Mouse (Mus musculus): ENCODE results near the gene Prkcd. TPM values are rescaled to one million over a fixed set of nuclear protein-coding genes. Genes with fewer than 3 reads are reported as not detected.
"Not testable (repeated sequence)": the region's sequence is repeated elsewhere in the genome, so short reads cannot be mapped to it uniquely, and the experiment has no call there.

The Prkcd gene
- polyA plus RNA-seq, 1 experiment: 36.8 TPM

DNA sequence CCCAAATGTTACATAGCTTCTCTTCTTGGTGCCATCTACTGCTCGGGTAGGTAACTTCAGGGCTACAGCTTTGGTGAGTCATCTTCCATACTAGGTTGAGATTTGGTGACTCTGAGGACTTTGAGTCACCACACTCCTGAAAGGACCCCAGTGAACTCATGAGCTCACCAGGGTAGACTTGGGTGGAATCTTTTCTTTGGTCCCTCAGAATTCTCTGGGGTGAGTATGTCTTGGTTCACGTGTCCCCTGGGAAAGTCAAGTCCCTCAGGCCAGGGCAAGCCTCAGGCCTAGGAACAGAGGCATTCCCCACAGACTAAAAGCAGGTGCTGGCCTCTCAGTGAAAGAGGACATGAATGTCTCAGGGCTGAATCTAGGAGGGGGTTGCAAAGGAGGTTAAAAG lies 41.9 kb downstream of the Prkcd start:
- TF ChIP-seq CTCF (IDR thresholded peaks at IDR 0.05; ENCODE audit: borderline replicate concordance, extremely low read depth, insufficient read depth, insufficient read length) (no peak), POLR2A (IDR thresholded peaks at IDR 0.05; ENCODE audit: borderline replicate concordance, extremely low read depth, insufficient read depth, insufficient read length, poor library complexity, severe bottlenecking) (no peak)
- no peak for DNase-seq (ENCODE audit: low read depth)

DNA sequence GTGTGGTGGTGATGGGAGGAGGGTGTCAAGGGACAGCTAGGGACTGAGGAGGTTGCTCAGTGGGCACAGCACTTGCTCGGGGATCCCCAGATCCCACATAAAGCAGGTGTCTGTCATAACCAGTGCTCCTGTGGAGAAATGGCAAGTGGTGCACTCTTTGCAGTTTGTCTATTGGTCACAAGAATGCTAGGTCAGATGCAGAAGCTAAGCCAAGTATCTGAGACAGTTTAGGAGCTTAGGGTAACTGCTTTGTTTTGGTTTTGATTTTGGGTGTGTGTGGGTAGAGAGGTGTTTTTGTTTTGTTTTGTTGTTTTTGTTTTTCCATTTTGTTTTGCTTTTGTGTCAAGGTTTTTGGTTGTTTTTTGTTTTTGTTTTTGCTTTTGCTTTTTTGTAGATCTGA lies 44.8 kb downstream of the Prkcd start:
- no peak for DNase-seq (ENCODE audit: low read depth)
- TF ChIP-seq POLR2A (IDR thresholded peaks at IDR 0.05; ENCODE audit: borderline replicate concordance, extremely low read depth, insufficient read depth, insufficient read length, poor library complexity, severe bottlenecking): no peak
- TF ChIP-seq CTCF (IDR thresholded peaks at IDR 0.05; ENCODE audit: borderline replicate concordance, extremely low read depth, insufficient read depth, insufficient read length): no peak

DNA sequence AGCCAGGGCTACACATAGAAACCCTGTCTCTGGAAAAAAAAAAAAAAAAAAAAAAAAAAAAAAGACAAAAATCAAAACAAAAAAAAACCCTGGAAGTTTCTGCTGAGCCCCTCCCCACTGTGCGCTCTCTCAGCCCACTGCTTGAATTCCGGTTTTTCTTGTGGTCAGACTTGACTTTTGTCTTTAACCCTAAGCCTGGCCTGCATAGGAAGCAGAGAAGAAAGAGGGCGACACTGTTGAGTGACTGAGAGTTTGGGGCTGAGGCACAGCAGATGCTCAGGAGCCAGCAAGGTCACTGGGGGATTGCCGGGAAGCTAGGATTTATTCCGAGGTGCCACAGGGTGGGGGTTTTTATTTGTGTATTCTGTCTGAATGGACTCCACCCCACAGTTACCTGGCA lies 46.1 kb downstream of the Prkcd start:
- TF ChIP-seq CTCF (IDR thresholded peaks at IDR 0.05; ENCODE audit: borderline replicate concordance, extremely low read depth, insufficient read depth, insufficient read length): no peak
- no peak for TF ChIP-seq POLR2A (IDR thresholded peaks at IDR 0.05; ENCODE audit: borderline replicate concordance, extremely low read depth, insufficient read depth, insufficient read length, poor library complexity, severe bottlenecking)

DNA sequence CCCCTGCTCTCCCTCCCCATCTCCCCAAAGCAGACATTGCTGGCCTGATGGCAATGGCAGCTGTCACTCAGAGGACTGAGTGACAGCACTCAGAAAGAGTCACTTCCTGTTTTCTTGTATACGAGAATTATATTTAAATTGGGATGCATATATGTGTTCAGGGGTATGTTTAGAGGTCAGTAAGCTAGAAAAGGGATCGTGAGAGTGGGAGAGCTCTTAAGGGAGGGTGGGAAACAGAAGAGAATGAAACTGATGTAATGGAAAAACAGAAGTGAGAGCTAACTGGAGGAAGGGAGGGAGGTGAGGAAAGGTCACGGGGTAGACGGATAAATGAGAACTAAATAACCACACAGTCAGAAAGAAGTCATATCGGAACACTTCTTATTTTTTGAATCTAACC lies 46.8 kb downstream of the Prkcd start:
- TF ChIP-seq CTCF (IDR thresholded peaks at IDR 0.05; ENCODE audit: borderline replicate concordance, extremely low read depth, insufficient read depth, insufficient read length): no peak
- no peak for TF ChIP-seq POLR2A (IDR thresholded peaks at IDR 0.05; ENCODE audit: borderline replicate concordance, extremely low read depth, insufficient read depth, insufficient read length, poor library complexity, severe bottlenecking)
- no peak for DNase-seq (ENCODE audit: low read depth)

More for the DNA sequence above, 46.1 kb downstream of the Prkcd start:
- DNase-seq (ENCODE audit: low read depth): no peak

DNA sequence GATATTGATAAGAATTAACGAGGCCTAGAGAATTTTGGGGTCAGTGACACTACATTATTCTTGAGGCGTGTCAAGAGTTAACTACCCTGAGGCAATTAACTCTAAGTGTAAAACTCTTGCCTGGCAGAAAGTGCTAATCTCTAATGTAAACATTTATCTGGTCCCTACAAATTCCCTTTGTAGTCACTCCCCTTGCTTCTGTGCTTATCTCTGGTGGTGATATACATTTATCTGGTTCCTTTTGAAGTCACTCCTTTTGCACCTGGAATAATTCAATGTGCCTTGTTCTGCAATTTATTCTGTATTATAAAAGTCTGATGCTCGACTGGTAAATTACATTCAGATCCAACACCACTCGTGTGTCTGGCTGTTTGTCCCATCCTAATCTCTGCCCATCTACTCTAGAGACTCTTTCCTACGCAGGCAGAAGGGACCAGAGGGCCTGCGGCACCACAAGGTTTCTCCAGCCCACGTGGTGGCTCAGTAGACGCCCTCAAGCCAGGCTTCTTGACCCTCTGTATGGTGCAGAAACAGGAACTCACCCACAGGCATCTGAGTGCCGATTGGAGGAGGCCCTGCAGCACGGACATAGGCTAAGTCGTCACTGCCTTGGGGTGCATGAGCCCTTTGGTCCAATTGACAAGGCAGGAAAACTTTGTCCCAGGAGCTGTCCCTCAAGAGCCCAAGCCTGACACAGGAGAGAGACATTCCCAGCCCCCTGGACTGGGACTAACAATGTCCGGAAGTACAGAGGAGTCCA lies 48.5 kb downstream of the Prkcd start:
- DNase-seq (ENCODE audit: low read depth): not testable (repeated sequence)

DNA sequence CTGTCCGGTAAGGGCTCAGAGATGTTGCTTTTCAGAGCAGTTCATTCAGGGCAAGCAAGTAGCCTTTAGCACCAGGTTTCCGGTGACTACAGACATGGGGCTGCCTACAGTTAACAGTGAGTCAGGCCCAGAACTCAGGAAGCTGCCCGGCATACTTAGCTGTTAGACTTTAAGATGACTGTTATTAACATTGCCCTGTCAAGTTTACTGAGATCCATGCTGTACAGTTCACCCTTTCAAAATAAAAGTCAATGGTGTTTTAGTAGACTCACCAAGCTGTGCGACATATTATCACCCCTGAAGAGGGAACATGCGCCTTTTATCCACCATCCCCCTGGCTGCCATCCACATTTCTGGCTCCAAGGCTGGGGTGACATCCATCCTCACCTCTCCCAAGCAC lies 49.8 kb downstream of the Prkcd start:
- no peak for TF ChIP-seq POLR2A (IDR thresholded peaks at IDR 0.05; ENCODE audit: borderline replicate concordance, extremely low read depth, insufficient read depth, insufficient read length, poor library complexity, severe bottlenecking)
- no peak for DNase-seq (ENCODE audit: low read depth)

DNA sequence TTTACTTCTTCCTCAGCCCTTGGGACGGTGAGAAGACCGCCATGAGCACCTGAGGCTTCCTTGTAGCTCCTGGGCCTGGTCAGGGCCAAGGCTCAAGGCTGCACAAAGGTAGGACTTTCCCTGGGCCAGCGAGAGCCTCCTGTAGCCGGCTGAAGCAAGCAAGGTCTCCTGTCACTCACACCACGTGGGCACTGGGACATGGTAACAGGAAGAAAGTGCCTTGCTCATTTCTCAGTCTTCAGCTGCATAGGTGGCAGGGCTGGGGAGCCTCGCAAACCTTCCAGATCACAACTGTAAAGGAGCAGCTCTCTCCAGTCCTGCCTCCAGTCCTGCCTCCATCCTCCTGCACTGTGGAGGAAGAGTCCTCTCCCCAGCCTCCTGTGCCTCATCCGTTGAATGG lies 50.2 kb downstream of the Prkcd start:
- TF ChIP-seq CTCF (IDR thresholded peaks at IDR 0.05; ENCODE audit: borderline replicate concordance, extremely low read depth, insufficient read depth, insufficient read length): no peak
- no peak for TF ChIP-seq POLR2A (IDR thresholded peaks at IDR 0.05; ENCODE audit: borderline replicate concordance, extremely low read depth, insufficient read depth, insufficient read length, poor library complexity, severe bottlenecking)
- DNase-seq (ENCODE audit: low read depth): no peak

DNA sequence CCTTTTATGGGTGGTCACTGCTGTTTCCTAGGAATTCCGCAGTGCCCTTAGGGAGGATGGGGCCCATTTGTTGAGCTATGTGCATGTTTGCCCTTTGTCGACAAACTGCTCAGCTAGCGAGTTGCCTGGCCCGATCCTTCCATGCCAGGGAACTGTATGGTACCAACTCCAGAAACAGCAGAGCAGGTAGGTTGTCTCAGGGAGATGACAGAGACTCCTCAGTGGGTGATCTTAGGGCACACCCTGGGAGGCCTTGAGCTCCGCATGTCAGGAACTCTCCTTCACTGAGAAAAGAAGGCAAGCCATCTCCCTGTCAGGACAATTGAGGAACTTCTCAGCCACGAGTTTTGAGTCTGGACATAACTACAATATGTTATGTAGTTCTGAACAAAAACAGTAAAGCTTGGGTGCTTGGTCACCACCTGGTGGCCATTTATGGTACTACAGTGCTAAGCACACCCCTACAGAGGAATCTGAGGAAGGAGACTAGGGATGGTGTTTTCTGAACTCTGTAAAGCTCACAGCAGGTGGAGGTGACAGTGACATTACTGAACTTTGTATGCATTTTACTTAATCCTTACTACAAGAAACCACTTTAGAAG lies 51.9 kb downstream of the Prkcd start:
- peak; percentile 82 for DNase-seq (ENCODE audit: low read depth)
- TF ChIP-seq CTCF (IDR thresholded peaks at IDR 0.05; ENCODE audit: borderline replicate concordance, extremely low read depth, insufficient read depth, insufficient read length) (peak; percentile 80; the same call in 1 of the 2 replicates), POLR2A (IDR thresholded peaks at IDR 0.05; ENCODE audit: borderline replicate concordance, extremely low read depth, insufficient read depth, insufficient read length, poor library complexity, severe bottlenecking) (no peak)

DNA sequence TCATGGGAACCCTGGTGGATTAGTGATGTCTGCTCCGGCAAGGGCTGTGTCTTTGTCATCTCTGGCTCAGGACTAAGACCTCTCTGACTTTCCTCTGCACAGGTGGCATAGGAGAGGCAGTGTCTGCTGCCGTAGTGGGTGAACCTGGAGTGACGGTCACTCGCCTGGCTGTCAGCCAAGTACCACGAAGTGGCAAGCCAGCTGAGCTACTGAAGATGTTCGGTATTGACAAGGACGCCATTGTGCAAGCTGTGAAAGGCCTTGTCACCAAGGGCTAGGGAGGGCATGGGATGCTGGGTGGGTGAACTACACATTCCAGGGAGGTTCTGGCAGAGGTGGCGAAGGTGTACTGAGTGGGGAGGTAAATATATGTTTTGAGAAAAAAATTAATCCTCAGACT lies 52.8 kb downstream of the Prkcd start:
- TF ChIP-seq POLR2A (IDR thresholded peaks at IDR 0.05; ENCODE audit: borderline replicate concordance, extremely low read depth, insufficient read depth, insufficient read length, poor library complexity, severe bottlenecking) (no peak), CTCF (IDR thresholded peaks at IDR 0.05; ENCODE audit: borderline replicate concordance, extremely low read depth, insufficient read depth, insufficient read length) (no peak)
- DNase-seq (ENCODE audit: low read depth): no peak

DNA sequence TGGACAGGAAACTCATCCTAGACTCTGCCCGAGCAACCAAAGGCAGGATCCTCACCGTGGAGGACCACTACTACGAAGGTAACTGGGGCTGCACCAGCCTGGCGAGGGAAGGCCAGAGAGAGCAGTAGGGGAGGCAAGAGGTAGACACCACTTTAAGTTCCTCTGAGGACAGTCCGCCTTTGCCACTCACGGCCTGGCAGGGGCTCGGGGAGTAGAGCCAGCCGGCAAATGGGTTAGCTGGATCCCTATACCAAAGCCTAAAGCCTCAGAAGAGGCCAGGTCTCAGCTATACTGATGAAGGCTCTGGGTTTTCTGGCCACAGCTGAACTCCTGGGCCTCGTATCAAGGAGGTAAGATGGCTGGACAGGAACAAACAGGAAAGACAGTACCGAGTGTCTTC lies 53.8 kb downstream of the Prkcd start:
- no peak for DNase-seq (ENCODE audit: low read depth)
- TF ChIP-seq CTCF (IDR thresholded peaks at IDR 0.05; ENCODE audit: borderline replicate concordance, extremely low read depth, insufficient read depth, insufficient read length) (no peak), POLR2A (IDR thresholded peaks at IDR 0.05; ENCODE audit: borderline replicate concordance, extremely low read depth, insufficient read depth, insufficient read length, poor library complexity, severe bottlenecking) (no peak)

DNA sequence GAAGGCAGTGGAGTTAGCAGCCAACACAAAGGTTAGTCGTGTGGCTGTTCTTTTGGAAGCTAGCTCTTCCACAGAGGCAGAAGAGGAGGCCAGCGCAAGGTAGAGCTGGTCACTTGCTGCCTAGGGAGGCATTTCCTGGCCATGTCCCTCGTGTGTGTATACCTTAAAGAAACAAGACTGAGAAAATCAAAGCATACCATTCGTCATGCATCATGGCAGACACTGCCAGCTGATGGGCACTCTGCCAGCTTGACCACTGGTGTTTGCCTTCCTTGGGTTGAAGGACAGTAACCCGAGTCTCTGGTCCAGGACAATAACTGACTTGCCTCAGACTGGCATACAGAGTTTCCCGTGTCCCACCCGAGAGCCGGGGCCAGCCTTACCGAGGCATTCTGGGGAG lies 55.7 kb downstream of the Prkcd start:
- TF ChIP-seq POLR2A (IDR thresholded peaks at IDR 0.05; ENCODE audit: borderline replicate concordance, extremely low read depth, insufficient read depth, insufficient read length, poor library complexity, severe bottlenecking): no peak
- TF ChIP-seq CTCF (IDR thresholded peaks at IDR 0.05; ENCODE audit: borderline replicate concordance, extremely low read depth, insufficient read depth, insufficient read length): no peak
- no peak for DNase-seq (ENCODE audit: low read depth)

DNA sequence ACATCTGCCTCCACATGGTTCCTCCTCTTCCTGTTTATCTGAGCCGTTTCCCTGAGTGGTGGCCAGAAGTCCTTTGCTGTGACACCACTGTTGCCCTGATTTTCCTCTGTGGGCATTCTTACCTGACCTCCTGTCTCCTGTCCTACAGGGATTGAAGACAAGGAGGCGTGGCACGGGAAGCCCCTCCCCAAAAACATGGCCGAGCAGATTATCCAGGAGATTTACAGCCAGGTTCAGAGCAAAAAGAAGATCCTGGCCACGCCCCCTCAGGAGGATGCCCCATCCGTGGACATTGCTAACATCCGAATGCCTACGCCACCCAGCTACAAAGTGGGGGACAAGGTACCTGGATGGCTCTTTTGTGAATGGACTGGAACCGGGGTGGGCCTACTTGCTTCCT lies 58.0 kb downstream of the Prkcd start:
- TF ChIP-seq CTCF (IDR thresholded peaks at IDR 0.05; ENCODE audit: borderline replicate concordance, extremely low read depth, insufficient read depth, insufficient read length): no peak
- TF ChIP-seq POLR2A (IDR thresholded peaks at IDR 0.05; ENCODE audit: borderline replicate concordance, extremely low read depth, insufficient read depth, insufficient read length, poor library complexity, severe bottlenecking): no peak
- no peak for DNase-seq (ENCODE audit: low read depth)

Data from brain, embryonic 14.5 days (tissue).